Mouse (Mus musculus): Measurements from ENCODE around the gene Bdh1.

Gene Bdh1

GRCm38 (mm10) chr16:31428675-31429470, 6.8 kb downstream of the Bdh1 start:
- DNase-seq (ENCODE audit: low spot score), result peak; percentile 77

DNA sequence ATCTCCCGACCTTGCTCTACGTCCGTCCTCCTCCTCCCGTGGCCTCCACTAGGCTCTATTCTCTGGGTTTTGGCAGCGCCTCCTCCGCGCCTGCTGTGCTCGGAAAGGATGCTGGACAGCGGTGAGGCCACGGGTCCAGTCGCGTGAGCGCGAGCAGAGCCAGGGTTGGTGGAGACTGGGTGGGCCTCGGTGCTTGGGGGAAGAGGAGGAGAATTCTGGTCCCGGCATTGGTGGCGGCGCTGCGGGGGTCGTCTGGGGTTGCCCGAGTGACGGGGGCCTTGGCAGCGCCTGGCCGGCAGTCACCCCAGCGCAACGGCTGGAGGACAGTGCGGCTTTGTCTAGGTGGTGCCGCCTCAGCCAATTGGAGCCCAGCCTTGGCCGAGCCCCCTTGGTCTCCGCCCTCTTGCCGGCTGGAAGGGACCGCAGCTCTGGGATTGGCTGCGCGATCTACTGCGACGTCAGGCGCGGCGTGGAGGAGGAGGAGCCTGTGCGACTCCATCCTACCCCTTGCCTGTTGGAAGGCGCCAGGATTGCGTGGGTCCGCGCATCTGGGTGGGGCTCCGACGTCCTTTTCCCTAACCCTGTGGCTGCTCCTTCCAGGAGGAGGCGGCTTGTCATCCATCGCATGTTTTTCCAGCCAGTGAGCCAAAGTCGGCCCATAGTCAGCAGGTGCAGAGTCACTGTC, 7.5 kb downstream of the Bdh1 start:
- DNase-seq (ENCODE audit: low spot score), result peak; percentile 92

- DNase-seq (ENCODE audit: low spot score), result no peak
Measured at GRCm38 (mm10) chr16:31433466-31434110, 11.5 kb downstream of the Bdh1 start.

DNA sequence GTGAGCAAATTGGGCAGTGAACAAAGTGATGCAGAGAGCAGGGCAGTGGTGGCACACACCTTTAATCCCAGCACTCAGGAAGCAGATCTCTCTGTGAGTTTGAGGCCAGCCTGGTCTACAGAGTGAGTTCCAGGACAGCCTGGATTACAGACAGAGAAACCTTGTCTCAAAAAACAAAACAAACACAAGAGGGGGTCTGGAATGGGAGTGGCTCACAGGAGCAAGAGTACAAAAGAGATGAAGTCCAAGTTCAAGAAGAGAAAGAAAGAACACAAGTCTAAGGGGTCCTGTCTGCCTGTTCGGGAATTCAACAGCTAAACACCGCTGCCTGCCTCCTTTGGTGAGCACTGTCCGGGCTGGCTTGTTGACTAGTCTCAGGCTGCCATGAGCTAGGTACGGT, 13.1 kb downstream of the Bdh1 start:
- no peak for DNase-seq (ENCODE audit: low spot score)

DNA sequence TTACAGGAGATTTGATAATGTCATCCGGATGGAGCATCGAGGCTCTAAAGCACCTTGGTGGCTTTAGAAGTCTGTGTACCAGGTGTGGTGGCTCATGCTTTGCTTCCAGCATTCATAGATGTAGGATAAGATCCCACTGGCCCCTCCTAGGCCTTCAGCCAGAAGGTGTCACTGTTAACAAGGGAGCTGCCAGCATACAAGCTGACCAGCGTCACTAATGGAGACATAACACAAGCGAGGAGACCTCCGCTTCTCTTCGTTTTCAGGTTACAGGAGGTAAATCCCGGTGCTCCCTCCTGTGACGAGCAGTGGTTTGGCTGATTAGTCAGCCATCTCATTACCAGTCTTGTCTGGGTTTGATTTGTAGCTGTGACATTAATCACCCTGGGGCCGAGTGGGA, 14.0 kb downstream of the Bdh1 start:
- no peak for DNase-seq (ENCODE audit: low spot score)

DNA sequence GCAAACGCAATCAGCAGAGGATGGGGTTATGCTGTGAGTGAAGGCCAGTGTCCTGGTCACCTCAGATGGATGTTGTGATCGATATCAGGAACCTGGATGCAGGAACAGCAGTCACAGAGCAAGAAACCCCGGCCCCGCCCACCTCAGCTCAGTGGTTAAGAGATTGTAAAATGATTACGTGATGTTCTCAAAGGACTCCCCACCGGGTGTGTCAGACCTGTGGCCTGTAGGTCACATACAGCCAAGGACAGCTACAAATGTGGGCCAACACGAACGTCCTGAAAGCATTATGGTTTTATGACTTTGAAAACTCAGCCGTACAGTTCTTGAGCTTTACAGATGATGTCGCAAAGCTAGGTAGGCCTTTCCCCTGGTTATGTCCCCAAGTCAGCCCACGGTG, 15.3 kb downstream of the Bdh1 start:
- no peak for DNase-seq (ENCODE audit: low spot score)

DNA sequence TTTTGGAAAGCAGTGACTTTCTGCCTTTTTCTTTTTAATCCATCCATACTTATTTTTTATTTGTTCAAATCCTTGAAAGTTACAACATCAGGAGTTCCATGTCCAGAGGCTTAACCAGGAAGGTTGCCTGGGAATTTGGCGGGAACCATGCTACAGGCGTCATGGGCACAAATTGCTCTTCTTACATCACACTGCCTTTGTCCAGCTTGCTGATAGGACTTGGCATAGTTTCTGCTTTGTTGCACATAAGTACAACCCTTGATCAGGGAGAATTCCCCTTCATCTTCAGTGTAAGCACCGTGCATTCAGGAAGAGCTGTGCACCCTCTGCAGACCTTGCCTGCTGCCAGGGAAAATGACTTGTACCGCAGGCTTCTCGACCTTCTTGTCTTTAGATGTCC, 17.4 kb downstream of the Bdh1 start:
- DNase-seq (ENCODE audit: low spot score), result no peak

- DNase-seq (ENCODE audit: low spot score), result no peak
Measured at GRCm38 (mm10) chr16:31440046-31440445, 18.0 kb downstream of the Bdh1 start.

- DNase-seq (ENCODE audit: low spot score), result no peak
Measured at GRCm38 (mm10) chr16:31444521-31444920, 22.4 kb downstream of the Bdh1 start.

DNA sequence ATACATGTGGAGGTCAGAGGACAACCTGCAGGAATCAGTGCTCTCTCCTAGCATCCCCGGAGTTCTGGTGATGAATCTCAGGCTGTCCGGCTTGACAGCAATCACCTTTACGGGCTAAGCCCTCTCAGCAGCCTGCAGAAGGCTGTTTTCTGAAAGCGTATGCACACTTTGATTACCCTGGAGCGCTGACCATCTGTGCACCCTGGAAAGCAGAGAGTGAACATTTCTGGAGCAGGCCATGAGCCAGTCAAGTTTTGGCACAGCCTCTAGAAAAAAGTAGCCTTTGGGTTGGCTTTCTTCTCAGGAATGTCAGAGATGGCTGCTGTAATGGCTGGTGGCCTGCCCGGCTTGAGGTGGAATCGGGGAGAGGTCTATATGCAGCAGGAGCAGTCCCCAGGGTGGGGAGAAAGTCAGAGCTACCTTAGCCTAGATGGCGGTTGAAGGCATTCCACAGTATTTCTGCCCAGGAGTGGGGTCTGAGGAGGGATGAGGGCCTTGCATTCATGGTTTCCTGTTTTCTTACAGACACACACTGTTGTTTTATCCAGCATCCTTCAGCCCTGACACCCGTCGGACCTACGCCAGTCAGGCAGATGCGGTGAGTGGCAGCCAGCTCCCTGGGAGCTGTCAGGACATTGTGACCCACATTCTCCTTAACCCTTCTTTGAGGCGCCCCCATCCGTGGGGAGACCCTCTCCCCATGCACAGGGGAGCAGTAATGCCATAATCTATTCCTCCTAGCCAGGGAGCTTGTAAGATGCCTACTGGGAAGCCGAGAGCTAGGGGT, 24.2 kb downstream of the Bdh1 start:
- no peak for DNase-seq (ENCODE audit: low spot score)

- no peak for DNase-seq (ENCODE audit: low spot score)
Measured at GRCm38 (mm10) chr16:31449973-31450372, 27.9 kb downstream of the Bdh1 start.

DNA sequence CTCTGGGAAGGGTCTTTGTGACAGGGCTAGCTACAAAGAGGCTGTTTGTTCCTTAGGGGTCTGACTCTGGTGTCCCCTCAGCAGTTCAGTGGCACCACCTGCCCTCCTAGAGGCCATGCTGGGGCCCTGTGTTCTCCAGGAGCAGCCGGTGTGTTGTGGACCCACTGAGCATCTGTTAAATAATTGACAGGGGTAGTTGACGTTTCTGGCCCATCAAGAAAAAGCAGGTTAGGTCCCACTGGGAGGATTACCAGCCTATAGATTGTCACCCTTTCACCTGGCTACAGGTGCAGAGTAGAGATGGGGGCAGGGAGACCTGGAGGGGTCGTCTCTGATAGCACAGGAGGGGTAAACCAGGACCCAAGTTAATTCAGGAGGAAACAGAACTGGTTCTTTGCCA, 29.2 kb downstream of the Bdh1 start:
- no peak for DNase-seq (ENCODE audit: low spot score)

- DNase-seq (ENCODE audit: low spot score), result no peak
Measured at GRCm38 (mm10) chr16:31452467-31452866, 30.4 kb downstream of the Bdh1 start.

GRCm38 (mm10) chr16:31454013-31454412, 31.9 kb downstream of the Bdh1 start:
- DNase-seq (ENCODE audit: low spot score), result no peak

DNA sequence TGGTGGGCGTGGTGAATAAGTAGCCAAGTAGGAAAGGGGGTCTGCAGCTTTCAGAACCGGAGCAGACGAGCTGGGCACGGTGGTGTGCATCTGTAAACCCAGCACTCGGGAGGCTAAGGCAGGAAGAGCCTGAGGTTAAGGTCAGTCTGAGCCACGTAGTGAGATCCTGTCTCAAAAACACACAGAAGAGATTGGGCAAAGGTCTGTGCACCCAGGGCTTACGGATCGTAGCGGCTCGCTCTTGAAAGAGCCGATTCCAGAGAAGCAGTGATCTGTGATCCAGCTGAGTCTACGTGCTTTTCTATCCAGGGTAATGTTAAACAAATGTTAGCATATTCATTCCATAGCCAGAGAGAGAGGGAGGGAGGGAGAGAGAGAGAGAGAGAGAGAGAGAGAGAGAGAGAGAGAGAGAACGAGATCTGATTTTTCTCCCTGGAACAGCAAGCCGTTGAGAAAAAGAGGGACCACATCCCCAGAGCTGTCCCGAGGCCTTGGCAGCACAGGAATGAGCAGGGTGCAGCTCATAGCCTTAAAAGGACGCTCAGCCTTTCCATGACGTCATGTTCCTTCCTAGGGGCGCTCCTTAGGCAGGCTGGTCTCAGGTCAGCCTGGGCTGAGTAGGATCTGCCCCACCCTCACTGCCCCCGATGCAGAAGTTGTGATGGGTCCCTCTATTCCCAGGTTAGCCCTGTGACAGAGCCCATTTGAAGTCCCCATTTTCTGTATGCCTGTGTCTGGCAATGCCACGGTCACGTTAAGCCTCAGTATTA, 33.4 kb downstream of the Bdh1 start:
- no peak for DNase-seq (ENCODE audit: low spot score)

DNA sequence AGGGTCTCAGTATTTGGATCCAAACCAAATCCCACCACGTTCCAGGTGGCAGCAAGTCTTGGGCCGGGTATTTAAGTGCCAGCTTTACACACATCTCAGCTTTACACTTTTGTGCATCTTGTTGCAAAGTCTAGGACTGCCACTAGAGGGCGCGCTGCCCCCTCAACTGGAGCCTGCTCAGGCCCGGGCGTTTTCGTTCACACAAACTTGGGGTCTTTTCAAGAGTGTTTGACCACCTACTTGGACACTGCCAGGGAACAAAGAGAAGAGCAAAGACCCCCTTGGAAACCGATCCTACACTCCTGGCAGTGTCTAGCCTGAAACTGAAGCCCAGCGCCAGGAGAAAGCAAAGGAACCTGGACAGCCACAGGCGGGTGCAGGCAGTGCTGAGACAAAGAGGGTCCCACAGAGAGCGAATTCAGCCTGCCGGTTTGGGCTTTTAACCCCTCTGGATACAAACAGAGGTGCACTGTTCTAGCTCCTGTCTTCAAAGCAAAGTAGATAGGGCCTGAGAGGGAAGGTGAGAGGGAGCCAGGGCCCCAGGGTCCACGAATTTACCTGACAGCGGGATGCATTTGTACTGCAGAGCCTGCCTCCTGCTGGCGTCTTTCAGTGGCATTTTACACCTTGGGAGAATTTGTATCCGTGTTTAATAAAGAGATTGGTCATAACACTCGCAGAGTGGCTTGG, 36.3 kb downstream of the Bdh1 start:
- peak; percentile 92 for DNase-seq (ENCODE audit: low spot score)

DNA sequence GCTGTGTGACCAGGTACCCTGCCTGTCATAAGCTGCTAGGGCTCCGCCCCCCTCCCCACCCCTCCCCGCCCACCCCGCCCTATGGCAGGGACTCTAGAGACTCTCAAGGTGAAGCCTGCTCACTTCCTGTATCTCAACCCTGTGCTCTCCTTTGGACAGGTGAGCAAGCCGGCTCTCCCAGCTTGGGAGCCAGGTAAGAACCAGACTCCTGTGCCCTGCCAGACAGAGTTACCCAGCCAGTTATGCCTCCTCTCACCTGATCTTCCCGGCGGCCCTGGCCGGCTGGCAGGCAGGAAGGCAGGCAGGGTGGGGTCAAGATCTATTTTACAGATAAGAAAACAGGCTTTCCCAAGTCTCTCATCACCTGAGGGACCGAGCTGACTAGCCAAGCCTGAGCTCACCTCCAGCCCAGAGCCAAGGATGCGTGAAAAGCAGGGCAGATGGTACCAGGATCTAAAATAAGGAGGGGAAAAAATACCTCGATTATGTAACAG, 37.9 kb downstream of the Bdh1 start:
- no peak for DNase-seq (ENCODE audit: low spot score)

DNA sequence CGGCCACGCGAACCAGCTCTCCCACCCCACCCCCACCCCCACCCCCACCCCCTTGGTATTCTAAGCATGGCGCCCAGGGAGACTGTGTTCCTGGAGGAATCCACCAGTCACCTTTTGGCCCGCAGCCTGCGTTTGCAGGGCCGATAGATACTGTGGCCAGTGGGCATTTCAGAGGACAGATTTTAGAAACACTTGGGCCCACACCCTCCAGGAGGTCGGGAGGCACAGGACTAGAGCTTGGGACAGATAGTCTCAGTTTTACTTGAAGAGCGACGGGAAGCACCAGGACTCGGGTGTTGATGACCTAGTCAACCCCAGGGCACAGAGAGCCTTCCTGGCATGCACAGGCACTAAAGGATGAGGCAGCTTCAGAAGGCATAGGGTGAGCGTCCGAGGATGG, 38.4 kb downstream of the Bdh1 start:
- no peak for DNase-seq (ENCODE audit: low spot score)

DNA sequence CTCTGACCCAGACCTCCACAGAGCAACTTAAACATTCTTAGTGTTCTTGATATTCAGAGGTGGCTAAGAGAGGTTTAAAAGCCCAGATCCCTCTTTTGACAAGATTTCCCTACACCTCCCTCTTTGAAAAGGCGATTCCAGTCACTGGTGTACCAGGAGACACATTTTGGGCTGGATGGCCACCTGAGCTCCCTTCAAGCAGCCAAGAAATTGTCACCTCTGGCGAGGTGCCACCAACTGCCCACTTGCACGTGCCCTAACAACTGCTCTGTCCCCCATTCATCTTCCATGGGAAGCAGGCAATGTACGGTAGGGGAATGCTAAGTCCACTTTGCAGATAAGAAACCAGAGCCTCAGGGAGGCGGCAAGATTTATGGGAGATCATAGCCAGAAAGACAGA, 39.0 kb downstream of the Bdh1 start:
- DNase-seq (ENCODE audit: low spot score), result no peak

- no peak for DNase-seq (ENCODE audit: low spot score)
Measured at GRCm38 (mm10) chr16:31462113-31462687, 40.1 kb downstream of the Bdh1 start.
